Mouse (Mus musculus) liver, embryonic 15.5 days (tissue): ENCODE data around the gene Ngdn. TPM values are rescaled to one million over a fixed set of nuclear protein-coding genes. Genes with fewer than 3 reads are reported as not detected.
A peak's percentile ranks its signal among the peaks of the same experiment; 100 is the strongest.

Source experiments
- ATAC-seq: fragments of 200-750 bp; cut with Nextera tagmentation; 2 replicates; pipeline ENCODE4 v1.8.0; 2017; ENCODE audit warnings: moderate number of reproducible peaks, mild to moderate bottlenecking, moderate library complexity; ENCODE audit not compliant: insufficient read depth
- H3K27ac ChIP-seq: fragments of 300-500 bp; sonication (generic); replicated peaks from 2 replicates; pipeline ENCODE4 v1.5.1; 2015; ENCODE audit warnings: mild to moderate bottlenecking, inconsistent platforms
- H3K27me3 ChIP-seq: fragments of 300-500 bp; sonication (generic); 2 replicates; pipeline ENCODE4 v1.6.1; 2015; ENCODE audit warnings: mild to moderate bottlenecking, inconsistent platforms
- H3K36me3 ChIP-seq: fragments of 300-500 bp; sonication (generic); replicated peaks from 2 replicates; pipeline ENCODE4 v1.6.1; 2015; ENCODE audit warnings: moderate library complexity, mild to moderate bottlenecking, inconsistent platforms
- H3K4me1 ChIP-seq: fragments of 300-500 bp; sonication (generic); replicated peaks from 2 replicates; pipeline ENCODE4 v1.6.1; 2015; ENCODE audit warnings: inconsistent platforms
- H3K4me2 ChIP-seq: fragments of 300-500 bp; sonication (generic); 2 replicates; pipeline ENCODE4 v1.6.1; 2015; ENCODE audit warnings: moderate library complexity, mild to moderate bottlenecking, inconsistent platforms
- H3K4me3 ChIP-seq: fragments of 300-500 bp; sonication (generic); replicated peaks from 2 replicates; pipeline ENCODE4 v1.5.1; 2015; ENCODE audit warnings: mild to moderate bottlenecking, inconsistent platforms
- H3K9ac ChIP-seq: fragments of 300-500 bp; sonication (generic); 2 replicates; pipeline ENCODE4 v1.6.1; 2015; ENCODE audit warnings: moderate library complexity, mild to moderate bottlenecking, inconsistent platforms
- H3K9me3 ChIP-seq: fragments of 300-500 bp; sonication (generic); replicated peaks from 2 replicates; pipeline ENCODE4 v1.6.1; 2016; ENCODE audit warnings: inconsistent platforms
- WGBS: fragments of 180-500 bp; shearing (Covaris S2); methylation state at CpG from one replicate; pipeline ENCODE4 v1.1.7; 2015; ENCODE audit warnings: mixed read lengths; ENCODE audit not compliant: insufficient replicate concordance; 5-methylcytosine and 5-hydroxymethylcytosine counted together
- polyA plus RNA-seq: library from polyadenylated mRNA; unstranded; fragments of >200 nt; fragmentation: Nextera tagmentation; extraction: Ambion mirVana; gene quantifications from 2 replicates; pipeline ENCODE4 v1.2.1, GENCODE M21; 2015

The Ngdn gene
- polyA plus RNA-seq, 1 experiment from 2014 or later, result 34.6 TPM

- Histone ChIP-seq H3K27ac (no peak overlapping the region), H3K4me3 (no peak overlapping the region), H3K9ac (no peak overlapping the region), H3K4me2 (no peak overlapping the region), H3K36me3 (no peaks in the 10 kb centered on the region), H3K9me3 (no peaks in the 10 kb centered on the region), H3K27me3 (no peaks in the 10 kb centered on the region), H3K4me1 (peaks cover 7% of the 10 kb centered on the region)
- no peak for ATAC-seq
- 57% methylated on average over 4 of the region's 4 CpGs for WGBS
Observed at GRCm38 (mm10) chr14:55011116-55011515, 4.1 kb upstream of the Ngdn start.

GRCm38 (mm10) chr14:55014591-55014990, 663 bp upstream of the Ngdn start:
- peak; percentile 47 for ATAC-seq
- H3K4me1 ChIP-seq, result peaks cover 18% of the 10 kb centered on the region
- H3K36me3 ChIP-seq, result peaks cover 18% of the 10 kb centered on the region
- H3K4me2 ChIP-seq, result peak overlapping the region; percentile 96
- H3K27ac ChIP-seq, result peak overlapping the region; percentile 86
- peak overlapping the region; percentile 73 for H3K4me3 ChIP-seq
- H3K9ac ChIP-seq, result peak overlapping the region; percentile 72
- under 1% methylated on average over 27 of the region's 27 CpGs for WGBS
- H3K9me3 ChIP-seq, result no peaks in the 10 kb centered on the region
- no peaks in the 10 kb centered on the region for H3K27me3 ChIP-seq

- Histone ChIP-seq H3K9ac (peak overlapping the region; percentile 59), H3K4me1 (peaks cover 18% of the 10 kb centered on the region), H3K4me3 (peak overlapping the region; percentile 73), H3K27me3 (no peaks in the 10 kb centered on the region), H3K36me3 (peaks cover 23% of the 10 kb centered on the region), H3K4me2 (peak overlapping the region; percentile 96), H3K9me3 (no peaks in the 10 kb centered on the region), H3K27ac (peak overlapping the region; percentile 81)
- no peak for ATAC-seq
- 1% methylated on average over 17 of the region's 17 CpGs for WGBS
Observed at GRCm38 (mm10) chr14:55015767-55016111, 485 bp downstream of the Ngdn start.

GRCm38 (mm10) chr14:55016876-55017275, 1.6 kb downstream of the Ngdn start:
- no peaks in the 10 kb centered on the region for H3K9me3 ChIP-seq
- ATAC-seq, result no peak
- H3K9ac ChIP-seq, result no peak overlapping the region
- H3K27ac ChIP-seq, result no peak overlapping the region
- peaks cover 35% of the 10 kb centered on the region for H3K36me3 ChIP-seq
- H3K4me2 ChIP-seq, result 0 out of 2 replicates have a peak overlapping the region, but pooled peaks have one; percentile 96
- H3K4me3 ChIP-seq, result peak overlapping the region; percentile 73; the same call in 1 of the 2 replicates
- peaks cover 18% of the 10 kb centered on the region for H3K4me1 ChIP-seq
- H3K27me3 ChIP-seq, result no peaks in the 10 kb centered on the region
- whole genome bisulfite sequencing, result 83% methylated on average over 16 of the region's 16 CpGs

- Histone ChIP-seq H3K27me3 (no peaks in the 10 kb centered on the region), H3K4me1 (peaks cover 11% of the 10 kb centered on the region), H3K27ac (no peak overlapping the region), H3K4me2 (no peak overlapping the region), H3K9ac (no peak overlapping the region), H3K9me3 (no peaks in the 10 kb centered on the region), H3K36me3 (peaks cover 70% of the 10 kb centered on the region), H3K4me3 (no peak overlapping the region)
- 83% methylated on average over 9 of the region's 9 CpGs for WGBS
- no peak for ATAC-seq
Observed at GRCm38 (mm10) chr14:55020394-55020793, 5.1 kb downstream of the Ngdn start.

- peaks cover 64% of the 10 kb centered on the region for H3K36me3 ChIP-seq
- WGBS, result 88% methylated on average over 15 of the region's 15 CpGs
Observed at GRCm38 (mm10) chr14:55023011-55023410, 7.8 kb downstream of the Ngdn start.

GRCm38 (mm10) chr14:55024236-55024635, 9.0 kb downstream of the Ngdn start:
- WGBS, result 64% methylated on average over 7 of the region's 7 CpGs
- ATAC-seq, result no peak

More at GRCm38 (mm10) chr14:55023011-55023410, 7.8 kb downstream of the Ngdn start:
- no peaks in the 10 kb centered on the region for H3K27me3 ChIP-seq
- no peak overlapping the region for H3K27ac ChIP-seq
- no peaks in the 10 kb centered on the region for H3K9me3 ChIP-seq
- H3K4me3 ChIP-seq, result no peak overlapping the region
- H3K4me1 ChIP-seq, result no peaks in the 10 kb centered on the region; the same call in 1 of the 2 replicates
- H3K4me2 ChIP-seq, result no peak overlapping the region
- no peak for ATAC-seq
- no peak overlapping the region for H3K9ac ChIP-seq

GRCm38 (mm10) chr14:55025527-55025926, 10.3 kb downstream of the Ngdn start:
- no peak overlapping the region for H3K4me2 ChIP-seq
- H3K27me3 ChIP-seq, result no peaks in the 10 kb centered on the region
- ATAC-seq, result no peak
- H3K4me1 ChIP-seq, result peaks cover 17% of the 10 kb centered on the region
- H3K27ac ChIP-seq, result no peak overlapping the region
- H3K9me3 ChIP-seq, result no peaks in the 10 kb centered on the region
- WGBS, result 75% methylated on average over 5 of the region's 5 CpGs
- H3K9ac ChIP-seq, result no peak overlapping the region
- H3K4me3 ChIP-seq, result no peak overlapping the region
- peaks cover 50% of the 10 kb centered on the region for H3K36me3 ChIP-seq

More at GRCm38 (mm10) chr14:55024236-55024635, 9.0 kb downstream of the Ngdn start:
- Histone ChIP-seq H3K9ac (no peak overlapping the region), H3K4me3 (no peak overlapping the region), H3K27ac (no peak overlapping the region), H3K4me2 (no peak overlapping the region), H3K9me3 (no peaks in the 10 kb centered on the region), H3K36me3 (peaks cover 55% of the 10 kb centered on the region), H3K27me3 (no peaks in the 10 kb centered on the region), H3K4me1 (peaks cover 11% of the 10 kb centered on the region)

GRCm38 (mm10) chr14:55027251-55027650, 12.0 kb downstream of the Ngdn start:
- WGBS, result 33% methylated on average over 5 of the region's 5 CpGs
- no peak overlapping the region for H3K27ac ChIP-seq
- peaks cover 33% of the 10 kb centered on the region for H3K36me3 ChIP-seq
- no peaks in the 10 kb centered on the region for H3K27me3 ChIP-seq
- no peak overlapping the region for H3K4me2 ChIP-seq
- no peak overlapping the region for H3K4me3 ChIP-seq
- H3K9me3 ChIP-seq, result no peaks in the 10 kb centered on the region
- no peak overlapping the region for H3K9ac ChIP-seq
- no peak for ATAC-seq
- H3K4me1 ChIP-seq, result peaks cover 17% of the 10 kb centered on the region

- no peak for ATAC-seq
- 63% methylated on average over 6 of the region's 6 CpGs for WGBS
- peaks cover 29% of the 10 kb centered on the region for H3K36me3 ChIP-seq
- H3K9me3 ChIP-seq, result no peaks in the 10 kb centered on the region
- H3K27ac ChIP-seq, result no peak overlapping the region
- no peak overlapping the region for H3K4me2 ChIP-seq
- no peak overlapping the region for H3K9ac ChIP-seq
- H3K27me3 ChIP-seq, result no peaks in the 10 kb centered on the region
- peaks cover 17% of the 10 kb centered on the region for H3K4me1 ChIP-seq
- no peak overlapping the region for H3K4me3 ChIP-seq
Observed at GRCm38 (mm10) chr14:55027653-55028052, 12.4 kb downstream of the Ngdn start.

- H3K4me3 ChIP-seq, result no peak overlapping the region
- peaks cover 17% of the 10 kb centered on the region for H3K4me1 ChIP-seq
- no peaks in the 10 kb centered on the region for H3K9me3 ChIP-seq
- H3K27me3 ChIP-seq, result no peaks in the 10 kb centered on the region
- ATAC-seq, result no peak
- H3K36me3 ChIP-seq, result peaks cover 22% of the 10 kb centered on the region
- H3K27ac ChIP-seq, result no peak overlapping the region
- H3K4me2 ChIP-seq, result no peak overlapping the region
- H3K9ac ChIP-seq, result no peak overlapping the region
- WGBS, result 20% methylated on average over 5 of the region's 5 CpGs
Observed at GRCm38 (mm10) chr14:55028333-55028835, 13.1 kb downstream of the Ngdn start.
